Mouse (Mus musculus) cerebellum, postnatal 36 days (tissue): ENCODE measurements at regions not wholly inside any gene's neighbourhood (a gene's known extent, or its start where the extent isn't known, plus 50 kb on each side); places are given as distances from the start of the nearest gene placed in this dataset.

Experiments
- DNase-seq, 2 experiments: peaks; one replicate each; pipeline ENCODE4 v3.0.0; 2021 to 2022; ENCODE audit warnings: mixed read lengths in 2 of 2

DNA sequence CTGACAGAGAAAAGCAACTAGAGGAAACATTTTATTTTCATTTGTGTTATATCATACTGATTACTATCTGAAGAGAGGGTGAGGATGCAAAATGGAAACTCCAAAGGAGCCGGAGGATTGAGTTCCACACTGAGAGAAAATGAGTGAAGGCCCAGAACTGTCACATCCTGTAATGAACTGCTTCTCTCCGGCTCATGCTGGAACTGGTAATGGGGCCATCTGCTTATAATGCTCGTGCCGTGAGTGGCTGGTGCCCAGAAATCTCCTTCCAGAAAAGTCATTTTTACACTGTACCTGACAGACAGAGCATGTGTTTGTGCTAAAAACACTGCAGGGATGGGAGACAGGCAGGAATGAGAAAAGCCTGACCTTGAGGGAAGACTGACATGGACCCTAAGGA, 483.5 kb upstream of the Pkdcc start:
- DNase-seq, result peak; percentile 6 to 28

DNA sequence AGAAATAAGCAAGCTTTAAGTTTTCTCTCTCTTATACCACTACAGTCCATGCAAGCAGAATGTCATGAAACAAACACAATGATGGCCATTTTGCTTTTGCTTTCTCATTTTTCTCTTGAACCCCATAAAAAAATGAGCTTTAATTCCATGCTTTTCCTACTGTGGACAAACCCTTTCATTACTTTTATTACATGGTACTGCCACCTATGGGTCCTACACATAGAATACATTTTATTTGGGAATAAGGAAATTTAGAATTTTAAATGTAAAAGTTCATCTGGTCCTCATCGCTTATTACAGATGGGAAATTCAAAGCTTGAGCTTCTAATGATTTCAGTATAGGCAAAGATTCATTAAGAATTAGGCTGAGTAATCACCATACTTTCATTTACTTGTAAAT, 472.6 kb upstream of the Pkdcc start:
- no peak for DNase-seq

DNA sequence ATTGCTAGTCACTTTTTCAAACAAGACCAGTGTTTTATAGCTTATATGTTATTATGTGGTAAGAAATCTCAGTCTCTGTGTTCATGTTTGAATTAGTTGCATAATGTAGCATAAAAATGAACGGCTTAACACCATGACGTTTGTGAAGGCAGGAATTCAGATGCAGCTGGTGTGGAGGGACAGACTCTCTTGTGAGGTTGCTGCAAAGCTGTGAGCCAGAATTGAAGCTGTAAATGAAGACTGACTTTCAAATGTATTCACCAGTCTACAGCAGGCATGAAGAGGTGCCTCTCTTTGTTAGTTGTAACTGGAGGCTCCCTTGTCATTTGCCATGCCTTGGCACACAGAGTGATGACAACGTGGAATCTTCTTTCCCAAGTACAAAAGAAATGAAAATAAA, 457.7 kb upstream of the Pkdcc start:
- no peak for DNase-seq

DNA sequence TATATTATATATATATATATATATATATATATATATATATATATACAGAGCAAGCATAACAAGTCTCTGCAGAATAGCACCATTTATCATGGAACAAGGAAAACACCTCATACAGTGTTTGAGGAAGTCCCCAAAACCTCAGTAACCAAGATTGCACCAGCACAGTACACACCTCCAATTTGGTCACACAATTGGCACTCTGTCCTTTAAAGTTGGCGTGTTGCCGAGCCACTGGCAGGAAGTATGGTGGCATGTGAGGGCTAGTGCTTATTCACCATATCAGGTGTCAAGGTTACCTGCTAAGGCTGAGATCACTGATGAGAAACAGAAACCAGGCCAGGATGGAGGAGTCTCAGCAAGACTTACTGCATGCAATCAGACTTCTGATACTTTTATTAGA, 436.0 kb upstream of the Pkdcc start:
- no peak for DNase-seq

DNA sequence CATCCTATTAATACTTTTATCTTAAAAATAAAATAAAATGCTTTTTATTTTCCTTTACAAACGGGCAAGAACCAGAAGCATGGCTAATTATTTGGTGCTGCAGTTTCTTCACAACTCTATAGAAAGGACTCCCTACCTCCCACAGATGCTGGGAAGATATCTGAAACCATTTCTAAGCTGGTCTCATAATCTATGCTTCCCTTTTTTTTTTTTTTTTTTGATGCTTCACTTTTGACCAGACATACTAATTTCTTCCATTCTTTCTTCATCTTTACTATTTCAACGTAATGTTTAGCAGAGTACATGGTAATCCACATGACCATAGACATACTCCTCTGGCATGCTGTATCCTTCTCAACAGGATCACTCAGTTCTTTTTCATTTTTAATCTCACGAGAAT, 393.0 kb upstream of the Pkdcc start:
- DNase-seq, result no peak

DNA sequence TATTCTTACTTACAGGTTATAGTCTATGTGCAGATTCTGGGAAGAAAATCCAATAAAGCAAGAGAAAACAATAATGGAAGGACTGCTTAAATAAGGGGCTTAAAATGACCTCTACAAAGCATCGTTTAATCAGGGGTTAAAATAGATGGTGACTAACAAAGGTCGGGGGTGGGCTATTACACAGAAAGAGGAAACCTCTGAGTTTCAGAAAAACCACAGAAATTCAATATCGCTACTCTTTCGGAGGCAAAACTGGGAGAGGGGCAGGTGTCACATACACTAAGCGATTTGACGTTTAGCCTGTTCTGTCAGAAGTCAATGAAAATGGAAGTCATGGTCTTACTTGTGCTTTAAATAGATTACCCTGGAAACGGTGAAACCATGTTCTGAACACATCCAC, 391.0 kb upstream of the Pkdcc start:
- DNase-seq, result no peak

DNA sequence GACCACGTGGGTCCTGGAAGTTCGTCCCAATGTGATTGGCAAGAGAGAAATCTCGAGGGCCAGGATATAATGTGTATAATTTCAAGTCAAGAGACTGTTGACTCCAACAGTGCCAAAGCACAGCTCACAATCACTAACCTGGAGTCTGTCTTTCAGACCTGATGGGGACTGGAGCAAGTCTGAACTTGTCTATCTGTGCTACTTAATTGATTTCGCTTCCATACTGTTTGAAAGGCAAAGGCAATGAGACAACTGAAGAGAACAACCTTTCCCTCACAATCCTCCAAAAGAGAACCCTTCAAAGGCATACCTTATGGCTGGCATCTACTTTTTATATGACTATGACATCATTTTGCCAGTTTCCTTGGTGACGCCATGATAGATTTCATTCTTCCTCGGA, 390.5 kb upstream of the Pkdcc start:
- no peak for DNase-seq

DNA sequence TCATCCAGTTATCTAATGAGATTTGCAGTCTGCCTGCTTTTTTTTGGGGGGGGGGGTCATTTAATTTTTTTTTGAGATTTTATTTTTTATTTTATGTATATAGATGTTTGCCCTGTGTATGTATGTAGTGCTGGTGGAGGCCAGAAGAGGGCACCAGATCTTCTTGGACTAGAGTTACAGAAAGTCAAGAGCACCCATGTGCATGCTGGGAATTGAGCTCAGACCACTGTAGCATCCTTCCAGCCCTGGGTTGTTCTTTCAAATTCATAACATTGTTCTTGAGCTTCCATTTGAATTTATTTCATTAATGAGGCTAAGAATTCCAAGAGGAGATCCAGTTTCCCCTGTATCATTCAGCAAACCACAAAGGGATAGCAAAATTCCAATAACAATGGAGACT, 387.9 kb upstream of the Pkdcc start:
- no peak for DNase-seq

DNA sequence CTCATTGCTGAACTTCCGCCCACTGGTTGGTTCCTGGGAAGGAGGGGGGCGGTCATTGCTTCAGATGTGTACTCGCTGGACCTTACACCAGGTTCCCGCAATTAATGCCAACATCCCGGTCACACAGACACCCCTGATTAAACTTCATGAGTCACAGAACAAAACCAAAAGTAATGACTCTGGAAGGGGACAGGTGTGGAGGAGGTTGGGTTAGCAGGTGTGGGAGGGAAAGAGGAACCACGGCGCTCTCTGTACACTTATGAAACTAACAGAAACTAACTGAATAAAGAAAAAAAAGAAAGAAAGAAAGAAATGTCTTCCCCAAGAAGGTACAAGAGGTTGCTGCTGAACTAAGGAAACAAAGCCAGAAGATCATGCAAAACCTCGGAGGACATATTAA, 387.3 kb upstream of the Pkdcc start:
- no peak for DNase-seq

DNA sequence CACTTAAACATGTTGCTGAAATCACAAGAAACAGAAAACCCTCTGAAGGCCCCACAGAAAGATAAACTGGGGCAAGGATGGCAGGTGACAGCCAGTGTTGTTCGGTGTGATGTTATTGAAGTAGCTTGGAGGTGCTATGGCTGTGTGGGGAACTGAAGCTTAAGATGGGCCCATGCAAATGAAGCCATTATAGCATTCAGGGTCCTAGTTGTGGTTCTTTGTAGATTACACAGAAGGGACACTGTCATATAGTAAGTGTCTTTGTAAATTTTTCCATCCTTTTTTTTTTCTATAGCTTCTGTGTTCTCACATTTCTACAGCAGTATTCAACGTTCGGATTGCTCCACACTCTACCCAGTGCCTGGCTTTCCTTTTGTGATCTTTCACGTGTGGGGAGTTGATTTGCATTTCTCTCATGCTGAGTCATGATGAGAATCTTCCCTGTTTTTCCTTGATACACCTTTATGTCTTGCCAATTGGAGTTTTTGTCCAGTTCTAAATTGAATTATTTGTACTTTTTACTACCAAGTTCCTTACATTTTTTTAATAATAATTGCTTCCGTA, 386.6 kb upstream of the Pkdcc start:
- no peak for DNase-seq

DNA sequence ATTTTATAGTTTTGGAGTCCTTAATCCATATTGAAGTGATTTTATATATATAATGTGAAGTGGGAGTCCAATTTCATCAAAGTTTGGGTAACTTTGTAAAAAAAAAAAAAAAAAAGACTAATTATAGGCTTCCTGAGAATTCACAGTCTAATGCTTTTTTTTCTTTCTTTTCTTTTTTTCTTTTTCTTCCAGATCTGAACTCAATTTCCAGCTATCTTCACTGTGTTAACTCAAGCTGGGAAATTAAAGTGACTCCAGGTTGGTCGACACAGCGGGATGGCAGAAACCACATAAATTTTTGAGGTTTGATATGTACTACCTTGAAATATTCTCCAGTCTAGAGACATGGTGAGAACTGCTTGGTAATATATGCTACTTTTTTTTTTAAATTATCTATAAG, 385.7 kb upstream of the Pkdcc start:
- no peak for DNase-seq

DNA sequence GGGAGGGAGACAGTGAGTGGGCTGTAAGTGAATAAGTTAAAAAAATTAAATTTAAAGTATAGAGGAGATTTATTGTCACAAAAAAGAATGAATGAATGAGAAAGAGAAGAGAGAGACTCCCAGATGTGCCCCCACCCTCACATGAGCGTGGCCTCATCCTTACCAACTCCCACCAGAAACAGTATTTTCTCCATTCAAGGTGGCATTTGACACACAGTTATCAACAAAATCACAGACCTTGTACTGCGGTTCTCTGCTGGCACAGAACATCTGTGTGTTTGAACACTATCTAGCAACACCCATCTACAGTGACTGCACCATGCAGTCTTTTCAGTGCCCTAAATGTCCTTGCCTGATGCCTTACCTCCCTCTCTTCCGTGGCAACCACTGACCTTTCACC, 380.9 kb upstream of the Pkdcc start:
- no peak for DNase-seq

DNA sequence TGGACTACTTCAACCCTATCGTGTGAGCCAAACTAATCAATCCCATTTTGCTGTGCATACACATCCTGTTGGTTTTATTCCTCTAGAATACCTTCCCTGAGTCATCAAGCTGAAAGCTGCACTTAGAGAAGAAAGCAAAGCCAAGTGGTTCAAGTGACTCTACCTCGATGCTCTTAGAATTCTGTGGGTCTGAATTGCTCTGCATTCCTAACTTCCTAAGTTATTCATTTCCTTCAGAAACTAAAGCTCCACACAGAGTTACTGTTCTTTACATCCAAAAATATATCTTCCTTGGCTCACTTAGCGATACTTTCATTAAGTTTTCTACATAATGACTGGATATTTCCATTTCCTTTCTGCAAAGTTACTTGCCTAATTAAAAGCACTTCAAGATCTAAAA, 379.0 kb upstream of the Pkdcc start:
- DNase-seq, result no peak

DNA sequence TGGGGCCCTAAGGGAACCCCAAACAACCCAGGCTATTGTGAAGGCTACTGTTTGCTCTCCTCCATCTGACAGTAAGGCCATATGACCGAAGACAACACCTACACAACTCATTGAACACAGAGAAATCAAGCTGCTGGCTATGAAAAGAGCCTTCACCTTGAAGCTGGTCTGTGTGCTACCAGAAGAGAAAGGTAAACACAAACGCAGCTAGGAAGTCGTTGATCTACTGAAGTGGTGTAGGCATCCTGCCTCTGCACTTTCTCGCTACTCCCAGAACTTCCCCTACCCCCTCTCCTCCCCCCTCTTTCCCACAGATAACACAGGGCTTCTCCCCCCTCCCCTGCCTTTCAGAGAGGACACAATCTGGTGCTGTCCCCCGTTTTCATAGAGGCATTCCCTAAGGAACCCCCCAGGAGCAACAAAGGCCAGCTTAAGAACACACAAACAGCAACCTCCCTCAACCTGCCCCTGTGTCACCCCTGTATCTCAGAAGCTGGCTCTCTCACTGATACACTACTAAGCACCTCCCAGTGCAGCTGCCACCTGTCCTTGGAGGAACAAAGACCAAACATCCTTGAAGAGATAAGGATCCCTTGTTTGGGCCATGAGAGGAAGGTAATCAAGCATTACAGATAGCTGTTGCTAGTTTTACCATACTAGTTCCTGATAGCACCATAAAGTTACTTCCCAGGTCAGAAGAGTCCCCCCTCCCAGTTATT, 368.2 kb upstream of the Pkdcc start:
- no peak for DNase-seq

DNA sequence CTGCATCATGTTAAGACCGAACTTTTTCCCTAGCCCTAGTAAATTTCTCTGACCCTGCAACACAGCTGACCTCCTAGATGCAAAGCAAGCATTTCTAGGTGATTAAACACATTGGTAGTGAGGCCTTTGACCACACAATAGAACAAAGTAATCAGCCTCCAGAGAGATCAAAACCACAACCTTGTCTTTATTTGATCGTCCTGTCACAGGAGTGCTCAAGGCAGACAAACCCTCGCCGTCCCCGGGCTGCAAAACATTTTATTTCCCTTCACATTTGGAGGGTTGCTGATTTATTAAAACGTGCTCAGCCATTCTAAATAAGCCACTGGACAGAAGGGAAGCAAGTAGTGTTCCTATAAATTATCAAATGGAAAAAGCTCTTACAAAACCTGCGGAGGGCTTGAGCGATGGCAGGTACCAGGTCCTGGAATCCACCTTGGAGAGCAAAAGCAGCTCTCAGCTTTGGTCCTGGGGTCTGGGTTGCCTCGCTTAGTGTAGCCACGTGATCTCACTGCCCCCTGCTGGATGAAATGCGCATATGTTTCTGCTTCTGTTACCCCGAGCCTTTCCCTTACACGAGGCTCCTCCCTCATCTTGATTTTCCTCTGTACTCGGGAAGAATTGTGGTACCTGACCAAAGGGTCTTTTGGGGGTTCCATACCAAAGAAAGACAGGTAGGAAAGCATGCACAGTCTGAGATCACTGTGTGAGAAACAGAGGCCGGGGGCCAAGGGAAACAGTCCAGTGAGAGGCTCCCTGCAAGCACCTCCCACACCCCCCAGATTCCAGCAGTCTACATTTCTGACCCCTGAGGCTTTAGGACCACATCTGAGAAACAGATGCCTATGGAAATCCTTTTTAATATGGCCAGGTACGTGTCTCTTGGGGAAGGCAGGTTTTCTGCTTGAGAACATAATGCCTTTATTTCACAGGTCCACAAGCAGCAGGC, 357.6 kb upstream of the Pkdcc start:
- DNase-seq, result peak; percentile 67 to 71

DNA sequence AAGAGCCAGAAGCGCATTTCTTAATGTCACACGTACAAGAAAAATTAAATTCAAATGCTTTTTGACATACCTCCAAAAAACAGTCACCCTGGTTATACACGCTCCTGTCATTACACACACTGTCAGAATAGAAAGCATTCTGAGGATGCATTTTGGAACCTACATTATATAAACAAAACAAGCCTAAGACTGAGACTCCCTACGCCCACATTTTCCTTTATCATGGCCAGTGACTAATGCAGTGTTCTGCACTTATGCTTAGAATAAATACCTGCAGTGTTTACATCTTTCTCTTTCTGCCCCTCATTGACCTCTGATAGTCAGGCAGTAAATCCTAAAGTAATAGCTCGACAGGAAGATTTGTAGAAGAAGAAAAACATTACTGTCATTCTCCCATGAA, 354.7 kb upstream of the Pkdcc start:
- DNase-seq, result no peak

DNA sequence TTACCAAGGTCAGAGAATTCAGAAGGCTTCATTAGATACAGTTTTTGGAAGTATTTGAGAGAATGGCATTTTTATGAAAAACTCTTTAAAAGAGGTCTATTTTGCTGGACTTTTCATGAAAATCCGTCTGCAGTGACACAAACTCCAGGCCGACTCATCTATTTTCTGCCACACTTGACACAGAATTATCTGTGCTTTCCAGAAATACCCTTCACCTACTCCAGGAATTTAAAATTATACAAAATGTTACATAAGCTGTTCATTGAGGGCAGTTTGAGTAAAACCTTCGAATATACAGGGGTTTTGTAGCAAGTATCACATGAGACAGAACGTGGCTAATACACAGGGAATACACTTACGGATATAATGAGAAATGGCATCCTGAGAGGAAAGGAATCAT, 354.1 kb upstream of the Pkdcc start:
- DNase-seq, result no peak

DNA sequence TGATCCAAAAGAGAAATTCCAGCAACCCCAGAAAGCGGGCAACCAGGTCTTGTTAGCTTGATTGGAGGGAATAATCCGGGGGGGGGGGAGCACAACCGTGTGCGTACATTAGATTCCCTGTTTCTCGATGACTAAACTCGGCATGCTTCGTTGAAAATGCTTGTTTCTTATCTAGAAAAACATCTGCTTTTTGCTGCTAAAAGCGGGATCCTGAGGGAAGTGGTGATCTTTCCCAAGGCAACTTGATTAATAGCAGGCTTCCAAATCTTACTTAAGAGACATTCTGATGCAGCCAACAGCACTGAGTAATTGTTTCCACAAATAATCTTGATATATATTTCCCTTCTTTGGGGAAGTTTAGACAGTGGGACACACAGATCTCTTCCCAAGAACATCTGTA, 338.0 kb upstream of the Pkdcc start:
- DNase-seq, result no peak

DNA sequence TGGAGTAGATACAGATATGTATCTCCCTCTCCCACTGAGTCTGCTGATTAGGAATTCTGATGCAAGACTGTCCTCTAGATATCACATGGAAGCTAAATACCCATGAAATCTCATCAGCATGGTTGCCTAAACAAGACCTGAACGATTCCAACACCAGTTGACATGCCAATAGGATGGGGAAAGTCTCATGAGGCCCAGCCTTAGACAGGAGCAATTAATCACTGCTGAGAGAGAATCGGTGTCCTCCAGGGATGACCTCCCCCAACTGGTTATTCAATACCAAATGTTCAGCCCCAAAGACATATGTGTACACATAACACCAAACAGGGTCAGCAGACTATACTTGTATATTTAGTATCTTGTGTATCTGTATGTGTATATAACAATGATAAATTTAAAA, 314.5 kb upstream of the Pkdcc start:
- no peak for DNase-seq

DNA sequence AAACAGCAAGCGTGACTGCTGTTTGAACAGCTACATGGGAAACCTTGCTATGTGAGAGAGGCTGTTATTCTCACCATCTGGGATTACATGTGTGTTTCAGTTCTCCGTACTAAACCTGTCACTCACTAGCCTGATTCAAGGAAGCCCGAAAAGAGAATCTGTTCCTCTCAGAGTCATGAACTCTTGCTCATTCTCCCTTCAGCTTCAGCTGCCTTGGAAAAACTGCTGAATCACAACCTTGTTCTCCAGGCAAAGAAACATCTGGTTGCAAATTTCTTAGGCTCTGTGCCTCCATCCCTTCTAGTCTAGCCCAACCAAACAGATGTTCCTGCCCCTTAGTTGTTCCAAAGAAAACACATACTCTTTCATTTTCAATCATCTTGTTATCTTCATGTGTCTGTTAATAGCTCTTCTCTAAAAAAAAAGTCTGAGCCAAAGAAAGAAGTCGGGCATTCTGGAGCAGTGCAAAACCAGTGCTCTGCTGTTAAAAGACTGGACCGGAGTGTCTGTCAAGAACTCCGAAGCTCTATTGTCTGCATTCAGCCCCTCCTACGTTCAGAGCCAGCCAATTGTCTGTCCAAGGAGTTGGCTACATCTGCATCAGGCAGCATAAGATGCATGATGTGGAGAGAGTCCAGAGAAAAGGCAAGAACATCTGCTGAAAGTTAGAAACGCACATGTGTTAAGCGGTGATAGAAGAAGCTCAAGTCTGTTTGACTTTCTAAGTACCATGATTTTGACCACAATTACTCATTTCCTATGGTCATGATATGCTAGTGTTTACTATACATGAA, 313.8 kb upstream of the Pkdcc start:
- DNase-seq, result no peak

DNA sequence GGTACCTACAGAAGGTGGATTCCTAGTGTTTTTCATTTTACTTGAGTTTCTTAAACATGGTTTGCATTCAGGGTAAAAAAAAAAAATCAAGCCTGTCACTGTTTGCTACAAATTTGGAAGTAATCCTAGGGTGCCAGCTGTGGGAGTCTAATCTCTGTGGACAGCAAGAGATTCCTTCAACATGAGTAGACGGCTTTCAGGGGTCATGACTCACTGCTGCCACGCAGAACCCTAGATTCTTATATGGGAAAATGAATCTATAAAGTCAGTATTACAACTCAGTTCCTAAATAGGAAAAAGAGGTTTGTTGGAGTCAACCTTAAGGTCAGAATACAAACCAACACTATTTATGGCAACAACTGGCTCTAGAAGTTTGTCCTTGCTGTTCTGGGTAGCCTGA, 310.1 kb upstream of the Pkdcc start:
- no peak for DNase-seq

DNA sequence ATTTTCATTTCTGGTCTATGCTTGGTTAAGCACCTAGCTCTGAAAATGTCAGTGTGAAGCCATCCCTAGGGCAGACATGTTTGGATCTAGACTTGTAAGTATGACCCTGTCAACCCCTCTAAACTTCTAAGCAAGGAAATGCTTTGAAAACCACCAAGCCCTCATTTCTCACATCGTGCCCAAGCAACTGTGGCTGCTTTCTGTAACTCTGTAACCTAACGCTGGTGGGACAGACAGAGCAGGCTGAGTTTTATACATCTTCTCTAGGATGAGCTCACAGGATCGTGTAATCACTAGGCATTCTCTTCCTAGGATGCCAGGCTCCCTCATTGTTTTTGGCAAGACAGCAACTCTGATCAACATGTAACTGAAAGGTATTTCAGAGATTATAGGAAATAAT, 309.6 kb upstream of the Pkdcc start:
- no peak for DNase-seq

DNA sequence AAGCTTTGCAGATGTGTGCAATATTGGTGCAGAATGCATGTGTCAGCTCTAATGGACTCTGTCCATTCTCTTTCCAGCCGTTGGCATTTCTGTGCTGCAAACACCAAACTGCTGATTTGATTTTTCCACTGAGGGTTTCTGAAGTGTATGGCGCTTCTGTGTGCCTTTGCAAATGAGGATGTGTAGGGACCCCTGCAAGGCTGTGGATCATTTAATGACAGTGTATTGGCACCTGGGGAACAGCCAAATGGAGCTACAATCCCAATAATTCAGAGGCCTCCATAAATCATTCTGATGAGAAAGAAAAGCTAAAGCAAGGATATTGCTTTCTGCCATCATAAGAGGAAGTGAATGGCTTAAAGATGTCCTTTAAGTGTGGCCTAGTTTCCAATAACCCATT, 305.9 kb upstream of the Pkdcc start:
- no peak for DNase-seq
